Mouse (Mus musculus) cortical plate, adult 2 months (tissue): Measurements from ENCODE around the gene Nfia.

ENCODE experiments used
- CTCF ChIP-seq: fragments of 200-500 bp; IDR thresholded peaks from 2 replicates; pipeline ENCODE4 v1.5.1; 2011; ENCODE audit warnings: mild to moderate bottlenecking, control low read depth, low read length; ENCODE audit not compliant: insufficient read depth; ENCODE audit errors: extremely low read depth
- POLR2A ChIP-seq: fragments of 200-500 bp; IDR thresholded peaks from 2 replicates; pipeline ENCODE4 v1.6.1; 2011; ENCODE audit warnings: mild to moderate bottlenecking, low read length, control low read depth; ENCODE audit not compliant: insufficient read depth; ENCODE audit errors: extremely low read depth

- peak; percentile 32; the same call in 1 of the 2 replicates for TF ChIP-seq CTCF
- no peak for TF ChIP-seq POLR2A
Measured at GRCm38 (mm10) chr4:98004108-98004625, 231.6 kb downstream of the Nfia start.
